Mouse (Mus musculus) monocyte, adult 2 months (primary cell): ENCODE measurements around the gene Egfl8.

ENCODE experiments used
- DNase-seq, 2 experiments: peaks; one replicate each; pipeline ENCODE4 v3.0.0; 2022; ENCODE audit warnings: low spot score in 2 of 2, low read depth in 1 of 2

The Egfl8 gene

GRCm38 (mm10) chr17:34649106-34649864, 33.5 kb upstream of the Egfl8 start:
- DNase-seq, result no peak

- DNase-seq, result no peak
Observed at GRCm38 (mm10) chr17:34648141-34648890, 32.5 kb upstream of the Egfl8 start.

GRCm38 (mm10) chr17:34646906-34647787, 31.4 kb upstream of the Egfl8 start, which contains the start of gene Atf6b:
Gene Atf6b, plus strand, starts transcription at chr17:34647146.
- DNase-seq, result peak; percentile 88 to 93

- no peak for DNase-seq
Observed at GRCm38 (mm10) chr17:34645831-34646511, 30.2 kb upstream of the Egfl8 start.

GRCm38 (mm10) chr17:34645256-34645829, 29.6 kb upstream of the Egfl8 start:
- DNase-seq, result no peak

GRCm38 (mm10) chr17:34644608-34645007, 28.8 kb upstream of the Egfl8 start, which contains the start of gene Fkbpl:
Gene Fkbpl, plus strand, starts transcription at chr17:34644764.
- peak; percentile 90 to 94 for DNase-seq

- DNase-seq, result no peak
Observed at GRCm38 (mm10) chr17:34643944-34644343, 28.2 kb upstream of the Egfl8 start.

- no peak for DNase-seq
Observed at GRCm38 (mm10) chr17:34643379-34643778, 27.6 kb upstream of the Egfl8 start.

- no peak for DNase-seq
Observed at GRCm38 (mm10) chr17:34641945-34642344, 26.2 kb upstream of the Egfl8 start.

GRCm38 (mm10) chr17:34640778-34641601, 25.2 kb upstream of the Egfl8 start:
- DNase-seq, result no peak

GRCm38 (mm10) chr17:34639461-34640255, 23.9 kb upstream of the Egfl8 start:
- DNase-seq, result peak; percentile 65 to 75

- no peak for DNase-seq
Observed at GRCm38 (mm10) chr17:34637459-34637858, 21.7 kb upstream of the Egfl8 start.

- no peak for DNase-seq
Observed at GRCm38 (mm10) chr17:34635671-34636070, 19.9 kb upstream of the Egfl8 start.

GRCm38 (mm10) chr17:34632261-34632691, 16.5 kb upstream of the Egfl8 start:
- peak; percentile 75 to 89 for DNase-seq

GRCm38 (mm10) chr17:34631647-34632046, 15.9 kb upstream of the Egfl8 start:
- no peak for DNase-seq

GRCm38 (mm10) chr17:34630761-34631301, 15.1 kb upstream of the Egfl8 start:
- no peak for DNase-seq

GRCm38 (mm10) chr17:34629796-34630603, 14.2 kb upstream of the Egfl8 start:
- DNase-seq, result no peak
